Mouse (Mus musculus) kidney, postnatal 0 days (tissue): ENCODE measurements at regions not wholly inside any gene's neighbourhood (a gene's known extent, or its start where the extent isn't known, plus 50 kb on each side); places are given as distances from the start of the nearest gene placed in this dataset.
A peak's percentile ranks its signal among the peaks of the same experiment; 100 is the strongest.
"Not testable (repeated sequence)": the region's sequence is repeated elsewhere in the genome, so short reads cannot be mapped to it uniquely, and the experiment has no call there.

Source experiments
- ATAC-seq: fragments of 200-750 bp; cut with Nextera tagmentation; replicated peaks from 2 replicates; pipeline ENCODE4 v1.8.0; 2017; ENCODE audit warnings: low read depth, moderate number of reproducible peaks, moderate TSS enrichment, moderate library complexity; ENCODE audit not compliant: low FRiP score
- DNase-seq: peaks from one replicate; pipeline ENCODE4 v3.0.0-alpha.2; 2016; ENCODE audit warnings: low spot score
- H3K27ac ChIP-seq: fragments of 300-500 bp; sonication (generic); 2 replicates; pipeline ENCODE4 v1.5.1; 2014; ENCODE audit warnings: mild to moderate bottlenecking
- H3K27me3 ChIP-seq: fragments of 300-500 bp; sonication (generic); 2 replicates; pipeline ENCODE4 v1.6.1; 2014; ENCODE audit warnings: low read length, mixed read lengths; ENCODE audit not compliant: insufficient read depth
- H3K36me3 ChIP-seq: fragments of 300-500 bp; sonication (generic); 2 replicates; pipeline ENCODE4 v1.6.1; 2014; ENCODE audit warnings: low read length, mixed read lengths; ENCODE audit not compliant: insufficient read depth
- H3K4me1 ChIP-seq: fragments of 300-500 bp; sonication (generic); replicated peaks from 2 replicates; pipeline ENCODE4 v1.6.1; 2014; ENCODE audit warnings: antibody characterized with exemption, low read length, mixed read lengths; ENCODE audit not compliant: insufficient read depth
- H3K4me2 ChIP-seq: fragments of 300-500 bp; sonication (generic); 2 replicates; pipeline ENCODE4 v1.6.1; 2014; ENCODE audit warnings: mild to moderate bottlenecking, low read length, moderate library complexity, mixed read lengths
- H3K4me3 ChIP-seq: fragments of 300-500 bp; sonication (generic); replicated peaks from 2 replicates; pipeline ENCODE4 v1.5.1; 2014; ENCODE audit warnings: low read depth, low read length
- H3K9ac ChIP-seq: fragments of 300-500 bp; sonication (generic); 2 replicates; pipeline ENCODE4 v1.6.1; 2014; ENCODE audit warnings: low read depth, low read length
- H3K9me3 ChIP-seq: fragments of 300-500 bp; sonication (generic); replicated peaks from 2 replicates; pipeline ENCODE4 v1.6.1; 2016; ENCODE audit warnings: low read length, inconsistent platforms, mixed read lengths
- CTCF ChIP-seq: IDR thresholded peaks from 2 replicates; pipeline ENCODE4 v1.5.1; 2016; ENCODE audit warnings: antibody characterized with exemption, low read depth, mild to moderate bottlenecking, moderate library complexity
- WGBS: fragments of 180-500 bp; shearing (Covaris S2); extraction: QIAGEN DNeasy Blood & Tissue Kit; methylation state at CpG from one replicate; pipeline ENCODE4 v1.1.7; 2014; 5-methylcytosine and 5-hydroxymethylcytosine counted together

- Histone ChIP-seq H3K36me3 (no peaks in the 10 kb centered on the region), H3K27ac (no peak overlapping the region), H3K4me2 (no peak overlapping the region), H3K27me3 (no peaks in the 10 kb centered on the region), H3K9ac (no peak overlapping the region), H3K4me1 (no peaks in the 10 kb centered on the region), H3K4me3 (no peak overlapping the region), H3K9me3 (no peaks in the 10 kb centered on the region)
- ATAC-seq (no peak), DNase-seq (peak; percentile 77)
- peak; percentile 81 for TF ChIP-seq CTCF
- 22% methylated on average over 2 of the region's 2 CpGs for WGBS
Measured at GRCm38 (mm10) chr6:25020005-25020772, 64.1 kb upstream of the Tmem229a start.

- Histone ChIP-seq H3K27ac (no peak overlapping the region), H3K36me3 (no peaks in the 10 kb centered on the region), H3K9ac (no peak overlapping the region), H3K27me3 (no peaks in the 10 kb centered on the region), H3K9me3 (no peaks in the 10 kb centered on the region), H3K4me2 (no peak overlapping the region), H3K4me1 (0 out of 2 replicates have a peak, but pooled peaks cover 4% of the 10 kb centered on the region), H3K4me3 (no peak overlapping the region)
- peak; percentile 6 for DNase-seq
- ATAC-seq = no peak
- 15% methylated on average over 3 of the region's 3 CpGs for WGBS
- no peak for TF ChIP-seq CTCF
Measured at GRCm38 (mm10) chr6:25013288-25013606, 57.1 kb upstream of the Tmem229a start.

- H3K4me2 ChIP-seq = no peak overlapping the region
- no peak for ATAC-seq
- H3K27ac ChIP-seq = no peak overlapping the region
- WGBS = 42% methylated on average over 2 of the region's 2 CpGs
- no peak overlapping the region for H3K4me3 ChIP-seq
- H3K27me3 ChIP-seq = no peaks in the 10 kb centered on the region
- no peak for TF ChIP-seq CTCF
- DNase-seq = peak; percentile 9
- no peak overlapping the region for H3K9ac ChIP-seq
- H3K36me3 ChIP-seq = no peaks in the 10 kb centered on the region
- H3K9me3 ChIP-seq = no peaks in the 10 kb centered on the region
- H3K4me1 ChIP-seq = 0 out of 2 replicates have a peak, but pooled peaks cover 4% of the 10 kb centered on the region
Measured at GRCm38 (mm10) chr6:25012376-25013287, 56.5 kb upstream of the Tmem229a start.

GRCm38 (mm10) chr6:25008856-25009255, 52.8 kb upstream of the Tmem229a start:
- H3K27me3 ChIP-seq, DNase-seq, H3K36me3 ChIP-seq, H3K9ac ChIP-seq, ATAC-seq, H3K4me3 ChIP-seq, H3K27ac ChIP-seq, H3K4me2 ChIP-seq, H3K4me1 ChIP-seq, H3K9me3 ChIP-seq: not testable (repeated sequence)
